Mouse (Mus musculus) MEL (cell line): ENCODE measurements around the gene Plin4. TPM values are rescaled to one million over a fixed set of nuclear protein-coding genes. Genes with fewer than 3 reads are reported as not detected.

ENCODE experiments used
- DNase-seq: peaks from one replicate; pipeline ENCODE4 v3.0.0; 2011; ENCODE audit warnings: low read depth, low spot score
- H3K27ac ChIP-seq: 2 replicates; pipeline ENCODE4 v1.5.1; 2012; ENCODE audit warnings: low read depth, mild to moderate bottlenecking, control low read depth, low read length, moderate library complexity; ENCODE audit not compliant: control insufficient read depth
- H3K27me3 ChIP-seq, 2 experiments: fragments of 150-350 bp in 1 of 2; sonication (generic) in 1 of 2; 2 replicates each; pipeline ENCODE4 v1.6.1; 2012; ENCODE audit warnings: low read length in 2 of 2, mild to moderate bottlenecking in 2 of 2, improper control_type of control experiment in 1 of 2, moderate library complexity in 1 of 2; ENCODE audit not compliant: insufficient read depth in 2 of 2, control insufficient read depth in 1 of 2
- H3K36me3 ChIP-seq, 2 experiments: 2 replicates each; pipeline ENCODE4 v1.6.1; 2012 to 2014; ENCODE audit warnings: low read length in 2 of 2, improper control_type of control experiment in 1 of 2, inconsistent platforms in 1 of 2, mild to moderate bottlenecking in 1 of 2; ENCODE audit not compliant: insufficient read depth in 2 of 2, control insufficient read depth in 1 of 2
- H3K4me1 ChIP-seq, 2 experiments: fragments of 150-350 bp in 1 of 2; sonication (generic) in 1 of 2; 2 replicates each; pipeline ENCODE4 v1.6.1; 2012; ENCODE audit warnings: low read length in 2 of 2, improper control_type of control experiment in 1 of 2, mild to moderate bottlenecking in 1 of 2; ENCODE audit not compliant: insufficient read depth in 2 of 2, control insufficient read depth in 1 of 2
- H3K4me3 ChIP-seq, 2 experiments: fragments of 150-350 bp in 1 of 2; sonication (generic) in 1 of 2; 2 replicates each; pipeline ENCODE4 v1.5.1; 2012; ENCODE audit warnings: low read depth in 2 of 2, low read length in 2 of 2, mild to moderate bottlenecking in 2 of 2, moderate library complexity in 2 of 2, control low read depth in 1 of 2, improper control_type of control experiment in 1 of 2; ENCODE audit not compliant: control insufficient read depth in 1 of 2, insufficient read depth in 1 of 2
- H3K79me2 ChIP-seq: 2 replicates; pipeline ENCODE4 v1.6.1; 2012; ENCODE audit warnings: mild to moderate bottlenecking, low read length, moderate library complexity; ENCODE audit not compliant: control insufficient read depth, poor library complexity, insufficient read depth
- H3K9ac ChIP-seq: 2 replicates; pipeline ENCODE4 v1.6.1; 2012; ENCODE audit warnings: low read depth, mild to moderate bottlenecking, control low read depth, low read length, moderate library complexity; ENCODE audit not compliant: control insufficient read depth, poor library complexity, severe bottlenecking
- H3K9me3 ChIP-seq: fragments of 150-350 bp; sonication (generic); replicated peaks from 2 replicates; pipeline ENCODE4 v1.6.1; 2012; ENCODE audit warnings: mild to moderate bottlenecking, low read length, improper control_type of control experiment, moderate library complexity; ENCODE audit not compliant: insufficient read depth
- BHLHE40 ChIP-seq: IDR thresholded peaks from 2 replicates; pipeline ENCODE4 v1.6.1; 2012; ENCODE audit warnings: low read depth, mild to moderate bottlenecking, inconsistent platforms, low read length, improper control_type of control experiment, borderline replicate concordance
- CHD2 ChIP-seq: IDR thresholded peaks from 2 replicates; pipeline ENCODE4 v1.6.1; 2011; ENCODE audit warnings: low read length, improper control_type of control experiment
- GATA1 ChIP-seq: IDR thresholded peaks from 2 replicates; pipeline ENCODE4 v1.6.1; 2011; ENCODE audit warnings: low read depth, low read length, improper control_type of control experiment
- HCFC1 ChIP-seq: IDR thresholded peaks from 2 replicates; pipeline ENCODE4 v1.6.1; 2012; ENCODE audit warnings: low read depth, mild to moderate bottlenecking, inconsistent platforms, low read length, improper control_type of control experiment, moderate library complexity
- MAX ChIP-seq: IDR thresholded peaks from 2 replicates; pipeline ENCODE4 v1.6.1; 2011; ENCODE audit warnings: low read length, improper control_type of control experiment
- MYB ChIP-seq: IDR thresholded peaks from 2 replicates; pipeline ENCODE4 v1.6.1; 2011; ENCODE audit warnings: mild to moderate bottlenecking, low read depth, low read length, improper control_type of control experiment
- NELFE ChIP-seq: IDR thresholded peaks from 2 replicates; pipeline ENCODE4 v1.6.1; 2011; ENCODE audit warnings: low read depth, low read length, improper control_type of control experiment
- NRF1 ChIP-seq: IDR thresholded peaks from 2 replicates; pipeline ENCODE4 v1.6.1; 2014; ENCODE audit warnings: low read depth, mild to moderate bottlenecking, inconsistent platforms, low read length, improper control_type of control experiment, moderate library complexity; ENCODE audit not compliant: poor library complexity, insufficient read depth, severe bottlenecking
- UBTF ChIP-seq: IDR thresholded peaks from 2 replicates; pipeline ENCODE4 v1.6.1; 2012; ENCODE audit warnings: low read depth, mild to moderate bottlenecking, inconsistent platforms, low read length, improper control_type of control experiment, moderate library complexity, borderline replicate concordance; ENCODE audit not compliant: insufficient read depth
- USF1 ChIP-seq: IDR thresholded peaks from 2 replicates; pipeline ENCODE4 v1.6.1; 2014; ENCODE audit warnings: low read depth, mild to moderate bottlenecking, inconsistent platforms, low read length, improper control_type of control experiment, moderate library complexity
- ZC3H11A ChIP-seq: IDR thresholded peaks from 2 replicates; pipeline ENCODE4 v1.6.1; 2012; ENCODE audit warnings: low read depth, mild to moderate bottlenecking, inconsistent platforms, low read length, improper control_type of control experiment
- ZKSCAN1 ChIP-seq: IDR thresholded peaks from 2 replicates; pipeline ENCODE4 v1.6.1; 2012; ENCODE audit warnings: low read depth, mild to moderate bottlenecking, inconsistent platforms, low read length, improper control_type of control experiment, moderate library complexity
- ZNF384 ChIP-seq: IDR thresholded peaks from 2 replicates; pipeline ENCODE4 v1.6.1; 2012; ENCODE audit warnings: low read depth, mild to moderate bottlenecking, inconsistent platforms, low read length, improper control_type of control experiment
- polyA plus RNA-seq, 2 experiments: library from polyadenylated mRNA; stranded (reverse) in 1 of 2; unstranded in 1 of 2; fragments of >175 nt in 1 of 2; fragments of >200 nt in 1 of 2; gene quantifications; 2 replicates each; pipeline versions ENCODE4 v1.2.1 to v1.2.4; 2012; ENCODE audit warnings: low replicate concordance in 2 of 2, low read depth in 1 of 2; ENCODE audit not compliant: insufficient read length in 2 of 2, insufficient read depth in 1 of 2, missing spikeins in 1 of 2
- total RNA-seq: library from RNA; depleted of rRNA; stranded (reverse); fragments of 300-350 nt; gene quantifications from 2 replicates; pipeline ENCODE4 v1.2.3, GENCODE M21; 2012; rRNA removed

Plin4 gene
- 0.08 and 0.10 TPM in 2 replicates for total RNA-seq
- polyA plus RNA-seq, result under 1 TPM in 1 of 2 experiments, not detected in 1; 0.07 TPM

- H3K9ac ChIP-seq, result no peak within 1 kb of the TSS
- H3K9me3 ChIP-seq, result no peaks in the 10 kb centered on the region
- no peaks in the 10 kb centered on the region for H3K27me3 ChIP-seq
- no peak for DNase-seq
- no peak within 1 kb of the TSS for H3K27ac ChIP-seq
- TF ChIP-seq UBTF, result no peak
- no peak for TF ChIP-seq CHD2
- no peak for TF ChIP-seq USF1
- no peak for TF ChIP-seq HCFC1
- no peaks in the 10 kb centered on the region for H3K79me2 ChIP-seq
- H3K36me3 ChIP-seq, result no peaks in the 10 kb centered on the region
- no peaks in the 10 kb centered on the region for H3K4me1 ChIP-seq
- H3K4me3 ChIP-seq, result no peak within 1 kb of the TSS
These were observed at the start of gene Plin4 for GRCm38 (mm10) chr17:56109219-56110051. Gene Plin4 (minus strand): TSS chr17:56109803.

DNA sequence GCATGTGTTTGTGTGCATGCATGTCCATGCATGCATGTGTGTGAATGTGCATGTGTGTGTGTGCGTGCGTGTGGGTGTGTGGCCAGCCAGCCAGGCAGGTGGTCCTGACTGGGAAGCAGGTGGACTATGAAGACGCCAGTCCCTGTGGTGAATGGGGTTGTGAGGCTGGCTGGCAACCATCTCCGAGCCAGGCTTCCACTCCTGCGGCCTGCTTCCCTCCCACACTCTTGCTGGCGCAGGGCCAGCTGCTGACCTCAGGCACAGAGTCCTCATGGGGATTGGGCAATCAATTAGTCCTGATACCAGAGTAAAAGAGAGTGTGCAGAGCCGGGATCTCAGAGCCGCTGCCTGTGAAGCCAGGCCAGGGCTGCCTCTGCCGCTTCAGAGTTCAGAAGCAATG, 44.0 kb upstream of the Plin4 start:
- Histone ChIP-seq H3K27ac (no peak overlapping the region), H3K4me1 (peaks cover 0 to 4% of the 10 kb centered on the region in 2 experiments; a peak in 2 of 4 replicates), H3K27me3 (peaks cover 9 to 22% of the 10 kb centered on the region in 2 experiments), H3K9me3 (no peaks in the 10 kb centered on the region), H3K79me2 (no peaks in the 10 kb centered on the region), H3K9ac (no peak overlapping the region), H3K36me3 (peaks cover 0 to 4% of the 10 kb centered on the region in 2 experiments; a peak in 1 of 4 replicates), H3K4me3 (no peak overlapping the region)
- no peak for DNase-seq
- TF ChIP-seq MAX, result no peak

DNA sequence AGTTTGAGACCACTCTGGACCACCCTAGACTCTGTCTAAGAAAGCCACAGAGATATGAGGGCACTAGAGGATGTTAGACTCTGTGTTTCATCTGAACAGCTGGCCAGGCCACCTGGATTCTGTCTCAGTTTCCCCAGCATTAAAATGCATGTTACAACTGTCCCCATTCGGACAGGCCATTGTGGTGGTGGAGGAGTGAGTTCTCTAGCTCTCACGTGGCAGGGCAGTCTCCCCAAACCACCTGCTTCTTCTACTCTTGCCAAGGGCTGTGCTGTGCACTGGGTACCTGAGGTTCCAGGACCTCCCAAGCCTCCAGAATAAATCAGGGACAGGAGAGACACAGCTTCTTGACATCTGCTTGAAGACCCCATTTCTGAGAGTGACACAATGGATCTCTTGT, 40.3 kb upstream of the Plin4 start:
- Histone ChIP-seq H3K9me3 (no peaks in the 10 kb centered on the region), H3K79me2 (no peaks in the 10 kb centered on the region), H3K4me3 (no peak overlapping the region), H3K9ac (no peak overlapping the region), H3K36me3 (peaks cover 0 to 4% of the 10 kb centered on the region in 2 experiments; a peak in 1 of 4 replicates), H3K27me3 (peaks cover 2 to 3% of the 10 kb centered on the region in 2 experiments; a peak in 3 of 4 replicates), H3K4me1 (peaks cover 0 to 4% of the 10 kb centered on the region in 2 experiments; a peak in 2 of 4 replicates), H3K27ac (no peak overlapping the region)
- no peak for TF ChIP-seq ZC3H11A
- TF ChIP-seq MYB, result no peak
- no peak for TF ChIP-seq ZNF384
- TF ChIP-seq BHLHE40, result no peak
- no peak for TF ChIP-seq ZKSCAN1
- TF ChIP-seq GATA1, result no peak
- TF ChIP-seq USF1, result no peak
- TF ChIP-seq NELFE, result no peak
- TF ChIP-seq UBTF, result no peak
- no peak for TF ChIP-seq NRF1
- no peak for DNase-seq
